Mouse (Mus musculus) midbrain, embryonic 14.5 days (tissue): ENCODE results near the gene Tmem60. TPM values are rescaled to one million over a fixed set of nuclear protein-coding genes. Genes with fewer than 3 reads are reported as not detected.
A peak's percentile ranks its signal among the peaks of the same experiment; 100 is the strongest.

Experiments
- ATAC-seq: fragments of 200-750 bp; cut with Nextera tagmentation; 2 replicates; pipeline ENCODE4 v1.8.0; 2017; ENCODE audit warnings: moderate number of reproducible peaks, moderate library complexity; ENCODE audit not compliant: low FRiP score, low TSS enrichment
- DNase-seq: peaks from one replicate; pipeline ENCODE4 v3.0.0-alpha.2; 2015
- H3K27ac ChIP-seq: fragments of 300-500 bp; sonication (generic); replicated peaks from 2 replicates; pipeline ENCODE4 v1.5.1; 2014; ENCODE audit warnings: mild to moderate bottlenecking, low read depth, low read length, moderate library complexity
- H3K27me3 ChIP-seq: fragments of 300-500 bp; sonication (generic); 2 replicates; pipeline ENCODE4 v1.6.1; 2014; ENCODE audit warnings: low read length, control low read depth, mixed read lengths; ENCODE audit not compliant: control insufficient read depth, insufficient read depth
- H3K36me3 ChIP-seq: fragments of 300-500 bp; sonication (generic); 2 replicates; pipeline ENCODE4 v1.6.1; 2014; ENCODE audit warnings: low read length, control low read depth; ENCODE audit not compliant: control insufficient read depth, insufficient read depth
- H3K4me1 ChIP-seq: fragments of 300-500 bp; sonication (generic); 2 replicates; pipeline ENCODE4 v1.6.1; 2014; ENCODE audit warnings: mild to moderate bottlenecking, antibody characterized with exemption, low read length, control low read depth; ENCODE audit not compliant: control insufficient read depth, insufficient read depth
- H3K4me2 ChIP-seq: fragments of 300-500 bp; sonication (generic); 2 replicates; pipeline ENCODE4 v1.6.1; 2014; ENCODE audit warnings: mild to moderate bottlenecking, low read length, moderate library complexity
- H3K4me3 ChIP-seq: fragments of 300-500 bp; sonication (generic); replicated peaks from 2 replicates; pipeline ENCODE4 v1.5.1; 2014; ENCODE audit warnings: low read depth, low read length
- H3K9ac ChIP-seq: fragments of 300-500 bp; sonication (generic); replicated peaks from 2 replicates; pipeline ENCODE4 v1.6.1; 2014; ENCODE audit warnings: mild to moderate bottlenecking, low read length, moderate library complexity
- H3K9me3 ChIP-seq: fragments of 300-500 bp; sonication (generic); 2 replicates; pipeline ENCODE4 v1.6.1; 2016; ENCODE audit warnings: low read length, control low read depth, mixed read lengths; ENCODE audit not compliant: control insufficient read depth
- WGBS: fragments of 180-500 bp; shearing (Covaris S2); extraction: QIAGEN DNeasy Blood & Tissue Kit; methylation state at CpG from one replicate; pipeline ENCODE4 v1.1.7; 2014; 5-methylcytosine and 5-hydroxymethylcytosine counted together
- polyA plus RNA-seq: library from polyadenylated mRNA; unstranded; fragments of >200 nt; fragmentation: Nextera tagmentation; extraction: Ambion mirVana; gene quantifications from 2 replicates; pipeline ENCODE4 v1.2.1, GENCODE M21; 2014

The Tmem60 gene
- 73.2 and 75.0 TPM in 2 replicates for polyA plus RNA-seq

DNA sequence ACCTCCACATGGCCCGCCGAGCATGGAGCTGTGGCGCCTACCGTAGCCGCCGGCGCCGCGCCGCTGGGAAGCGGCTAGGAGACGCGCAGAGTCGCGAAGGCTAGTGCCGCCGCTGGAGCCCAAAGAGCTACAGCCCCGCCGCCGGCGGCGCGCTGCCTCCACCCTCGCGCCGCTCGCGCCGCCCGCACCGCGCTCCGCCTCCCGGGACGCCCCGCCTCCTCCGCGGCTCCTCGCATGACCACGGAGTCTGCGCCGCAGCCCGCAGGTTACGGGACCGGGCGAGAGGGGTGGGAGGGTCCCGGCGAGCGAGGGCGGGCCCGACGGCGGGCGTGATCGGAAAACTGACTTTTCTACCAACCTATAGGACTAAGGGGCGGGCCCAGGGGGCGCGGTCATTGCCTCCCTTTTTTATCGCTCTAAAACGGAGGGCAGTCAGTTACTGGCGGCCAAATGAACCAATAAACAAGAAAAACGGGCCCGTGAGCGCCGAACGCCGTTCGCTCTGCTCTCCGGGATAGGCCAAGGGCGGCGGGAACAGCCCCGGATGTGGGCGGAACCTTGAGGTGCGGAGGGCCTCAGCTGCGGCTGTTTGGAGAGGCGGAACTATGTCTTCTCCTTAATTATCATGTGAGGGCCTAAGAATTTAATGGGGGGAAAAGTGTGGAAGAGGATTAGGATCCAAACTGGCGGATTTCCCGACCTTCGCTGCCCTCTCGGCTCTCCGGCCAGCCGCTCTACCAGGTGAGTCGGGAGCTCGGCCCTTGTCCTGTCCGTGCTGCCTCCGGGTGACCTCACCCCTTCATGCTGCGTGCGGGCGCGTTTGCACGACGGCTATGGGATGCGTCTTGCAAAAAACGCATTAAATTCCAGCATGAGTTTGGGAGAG lies at the start of gene Tmem60, which contains the start of gene Phtf2:
Gene Tmem60, plus strand, starts transcription at position 277 of the 886 bp plus-strand sequence.
Gene Phtf2, minus strand, starts transcription at position 210 of the 886 bp plus-strand sequence.
- peak; percentile 98 for ATAC-seq
- DNase-seq: peak; percentile 99
- H3K27ac ChIP-seq: peak within 1 kb of the TSS; percentile 95
- peak within 1 kb of the TSS; percentile 82 for H3K9ac ChIP-seq
- H3K27me3 ChIP-seq: no peaks in the 10 kb centered on the region
- H3K36me3 ChIP-seq: no peaks in the 10 kb centered on the region; the same call in 1 of the 2 replicates
- under 1% methylated on average over 94 of the region's 94 CpGs for WGBS
- H3K9me3 ChIP-seq: no peaks in the 10 kb centered on the region
- peaks cover 19% of the 10 kb centered on the region for H3K4me1 ChIP-seq
- peak within 1 kb of the TSS; percentile 76 for H3K4me3 ChIP-seq
- peak within 1 kb of the TSS; percentile 62 for H3K4me2 ChIP-seq

DNA sequence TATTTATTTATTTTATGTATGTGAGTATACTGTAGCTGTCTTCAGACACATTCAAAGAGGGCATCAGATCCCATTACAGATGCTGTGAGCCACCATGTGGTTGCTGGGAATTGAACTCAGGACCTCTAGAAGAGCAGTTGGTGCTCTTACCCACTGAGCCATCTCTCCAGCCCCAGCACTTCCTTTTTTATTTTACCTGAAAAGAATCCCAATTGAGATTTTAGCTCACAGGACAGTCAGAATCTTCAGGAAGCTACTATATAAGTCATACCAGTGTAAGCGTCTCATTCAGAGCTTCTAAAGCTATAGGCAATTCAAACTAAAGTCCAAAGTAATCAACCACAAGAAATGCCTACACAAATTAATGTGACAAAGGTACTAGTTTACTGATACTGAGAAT lies 47.6 kb upstream of the Tmem60 start:
- H3K4me2 ChIP-seq: no peak overlapping the region
- no peaks in the 10 kb centered on the region for H3K4me1 ChIP-seq
- H3K27ac ChIP-seq: no peak overlapping the region
- H3K9me3 ChIP-seq: no peaks in the 10 kb centered on the region
- H3K9ac ChIP-seq: no peak overlapping the region
- H3K36me3 ChIP-seq: no peaks in the 10 kb centered on the region
- no peak for DNase-seq
- no peaks in the 10 kb centered on the region for H3K27me3 ChIP-seq
- no peak for ATAC-seq
- WGBS: 97% methylated on average over 1 of the region's 1 CpGs
- H3K4me3 ChIP-seq: no peak overlapping the region

DNA sequence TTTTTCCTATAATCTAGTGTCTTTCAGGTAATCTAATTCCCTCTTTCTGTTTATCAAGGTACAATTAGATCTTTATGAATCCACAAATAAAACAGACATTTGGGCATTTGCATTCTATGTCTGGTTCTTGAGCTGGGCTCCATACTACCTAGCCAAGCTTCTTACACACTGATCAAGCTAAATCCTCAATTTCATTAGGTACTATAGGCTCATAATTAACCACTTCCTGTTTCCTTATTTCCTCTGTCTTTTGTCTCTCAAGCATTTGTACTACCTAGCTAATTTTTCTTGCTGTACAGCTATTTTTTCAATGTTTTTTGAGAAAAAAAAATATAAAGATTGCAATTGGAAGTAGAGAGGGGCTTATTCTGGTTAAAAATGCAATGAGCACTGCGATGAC lies 44.9 kb upstream of the Tmem60 start:
- WGBS: 98% methylated on average over 1 of the region's 1 CpGs
- no peaks in the 10 kb centered on the region for H3K9me3 ChIP-seq
- ATAC-seq: no peak

DNA sequence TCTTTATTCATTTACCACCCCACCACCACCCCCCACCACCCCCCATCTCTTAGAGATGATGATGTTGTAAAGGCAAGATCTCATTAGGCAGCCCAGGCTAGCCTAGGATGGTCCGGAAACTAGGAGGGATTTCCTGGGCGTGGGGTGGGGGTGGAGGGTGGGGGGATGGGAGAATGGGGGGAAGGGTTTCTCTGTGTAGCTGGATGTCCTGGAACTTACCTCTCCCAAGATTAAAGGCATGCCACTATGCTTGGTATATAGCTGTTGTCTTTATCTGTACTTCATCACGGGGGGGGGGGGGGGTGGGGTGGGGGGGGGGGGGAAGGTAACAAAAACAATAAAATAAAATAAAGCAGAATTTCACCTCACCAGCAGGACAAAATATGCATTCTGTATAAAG lies 38.6 kb upstream of the Tmem60 start:
- no peak overlapping the region for H3K9ac ChIP-seq
- DNase-seq (no peak), ATAC-seq (no peak)
- H3K9me3 ChIP-seq: no peaks in the 10 kb centered on the region
- H3K36me3 ChIP-seq: no peaks in the 10 kb centered on the region
- no peak overlapping the region for H3K4me2 ChIP-seq
- no peaks in the 10 kb centered on the region for H3K4me1 ChIP-seq
- 72% methylated on average over 2 of the region's 3 CpGs for WGBS
- H3K4me3 ChIP-seq: no peak overlapping the region
- no peak overlapping the region for H3K27ac ChIP-seq
- no peaks in the 10 kb centered on the region for H3K27me3 ChIP-seq

More for the DNA sequence above, 44.9 kb upstream of the Tmem60 start:
- H3K4me3 ChIP-seq: no peak overlapping the region
- DNase-seq: no peak
- H3K9ac ChIP-seq: no peak overlapping the region
- no peak overlapping the region for H3K27ac ChIP-seq
- H3K36me3 ChIP-seq: no peaks in the 10 kb centered on the region
- no peaks in the 10 kb centered on the region for H3K4me1 ChIP-seq
- H3K27me3 ChIP-seq: no peaks in the 10 kb centered on the region
- H3K4me2 ChIP-seq: no peak overlapping the region

DNA sequence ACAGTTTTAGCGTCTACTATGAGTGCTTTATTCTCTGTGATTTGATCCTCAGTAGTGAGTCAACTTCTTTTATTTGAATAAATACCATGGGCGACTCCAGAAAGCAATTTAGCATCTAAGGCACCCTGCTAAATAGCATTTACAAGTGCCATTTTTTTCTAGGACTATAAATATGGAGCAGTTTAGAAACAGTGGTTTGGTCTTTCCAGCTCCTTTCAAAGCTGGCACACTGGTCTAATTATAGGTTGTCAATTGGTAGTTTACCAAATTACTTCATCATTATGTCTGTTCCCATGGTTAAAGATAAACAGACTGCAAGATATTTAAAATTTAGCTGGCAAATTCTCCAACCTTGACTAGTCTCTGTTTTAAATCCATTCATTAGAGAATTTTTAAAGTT lies 38.2 kb upstream of the Tmem60 start:
- H3K27me3 ChIP-seq: no peaks in the 10 kb centered on the region
- no peaks in the 10 kb centered on the region for H3K9me3 ChIP-seq
- H3K4me2 ChIP-seq: no peak overlapping the region
- no peaks in the 10 kb centered on the region for H3K4me1 ChIP-seq
- H3K36me3 ChIP-seq: no peaks in the 10 kb centered on the region
- H3K9ac ChIP-seq: no peak overlapping the region
- ATAC-seq (no peak), DNase-seq (no peak)
- WGBS: 81% methylated on average over 2 of the region's 2 CpGs
- H3K4me3 ChIP-seq: no peak overlapping the region
- no peak overlapping the region for H3K27ac ChIP-seq

DNA sequence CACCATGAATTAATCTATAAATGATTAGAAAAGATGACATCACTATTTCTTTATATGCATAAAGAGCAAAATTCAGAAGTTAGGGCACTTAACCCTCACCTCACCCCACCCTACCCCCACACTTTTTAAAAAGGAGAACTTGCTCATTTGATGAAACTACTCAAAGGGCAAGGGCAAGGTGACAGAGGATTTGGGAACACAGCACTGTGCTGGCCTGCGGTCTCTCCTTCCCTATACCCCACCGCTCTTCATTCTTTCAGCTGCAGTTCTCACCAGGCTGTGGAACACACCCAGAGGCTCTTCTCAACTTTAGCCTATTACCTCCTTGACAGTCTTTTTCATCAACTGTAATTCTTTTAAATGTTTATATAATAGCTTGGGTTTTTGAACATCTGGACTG lies 35.0 kb upstream of the Tmem60 start:
- no peaks in the 10 kb centered on the region for H3K9me3 ChIP-seq
- no peak for ATAC-seq
- WGBS: 100% methylated on average over 2 of the region's 2 CpGs

DNA sequence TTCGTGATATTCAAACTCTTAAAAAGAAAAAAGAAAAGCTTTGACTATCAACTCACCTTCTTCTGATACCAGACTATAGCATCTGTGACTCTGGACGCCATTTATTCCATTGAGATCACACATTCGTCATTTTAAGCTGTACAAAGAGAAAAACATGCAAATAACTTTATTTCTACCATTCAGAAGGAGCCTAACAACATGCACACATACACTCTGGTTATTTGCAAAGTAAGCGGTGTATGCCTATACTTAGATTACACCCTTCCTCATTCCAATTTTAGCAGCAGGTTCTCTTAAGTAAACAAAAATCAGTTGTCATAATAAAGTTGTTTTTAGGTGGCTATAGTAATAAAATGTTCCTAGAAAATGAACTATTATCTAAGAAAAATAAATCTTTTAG lies 26.9 kb upstream of the Tmem60 start:
- no peak overlapping the region for H3K27ac ChIP-seq
- ATAC-seq (no peak), DNase-seq (no peak)
- H3K27me3 ChIP-seq: no peaks in the 10 kb centered on the region
- WGBS: 94% methylated on average over 4 of the region's 4 CpGs
- no peak overlapping the region for H3K4me2 ChIP-seq
- H3K9me3 ChIP-seq: no peaks in the 10 kb centered on the region
- no peaks in the 10 kb centered on the region for H3K4me1 ChIP-seq
- no peaks in the 10 kb centered on the region for H3K36me3 ChIP-seq
- H3K4me3 ChIP-seq: no peak overlapping the region
- H3K9ac ChIP-seq: no peak overlapping the region

More for the DNA sequence above, 35.0 kb upstream of the Tmem60 start:
- DNase-seq: no peak
- Histone ChIP-seq H3K9ac (no peak overlapping the region), H3K36me3 (no peaks in the 10 kb centered on the region), H3K27ac (no peak overlapping the region), H3K27me3 (no peaks in the 10 kb centered on the region), H3K4me1 (no peaks in the 10 kb centered on the region), H3K4me2 (no peak overlapping the region), H3K4me3 (no peak overlapping the region)

DNA sequence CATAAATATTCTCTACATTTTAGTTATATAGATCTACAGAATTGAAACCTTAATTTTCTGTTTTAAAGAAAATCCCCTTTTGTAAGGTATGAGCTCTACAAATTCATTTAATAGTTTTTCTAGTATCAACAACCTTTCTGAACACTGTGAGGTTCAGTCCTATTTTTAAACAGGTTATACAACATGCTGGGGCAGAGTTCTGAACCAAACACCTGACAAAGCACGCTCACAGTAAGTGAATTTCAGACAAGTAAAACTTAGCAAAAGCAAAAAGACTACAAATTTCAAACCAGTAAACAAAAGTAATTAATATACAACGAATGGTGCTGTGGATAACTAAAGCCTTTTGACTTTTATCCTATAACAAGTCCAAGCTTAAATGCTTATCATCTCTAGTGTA lies 23.6 kb upstream of the Tmem60 start:
- Histone ChIP-seq H3K27ac (no peak overlapping the region), H3K36me3 (no peaks in the 10 kb centered on the region), H3K4me1 (no peaks in the 10 kb centered on the region), H3K9ac (no peak overlapping the region), H3K4me2 (no peak overlapping the region), H3K9me3 (no peaks in the 10 kb centered on the region), H3K27me3 (no peaks in the 10 kb centered on the region), H3K4me3 (no peak overlapping the region)
- WGBS: 95% methylated on average over 2 of the region's 2 CpGs
- DNase-seq: no peak
- ATAC-seq: no peak

DNA sequence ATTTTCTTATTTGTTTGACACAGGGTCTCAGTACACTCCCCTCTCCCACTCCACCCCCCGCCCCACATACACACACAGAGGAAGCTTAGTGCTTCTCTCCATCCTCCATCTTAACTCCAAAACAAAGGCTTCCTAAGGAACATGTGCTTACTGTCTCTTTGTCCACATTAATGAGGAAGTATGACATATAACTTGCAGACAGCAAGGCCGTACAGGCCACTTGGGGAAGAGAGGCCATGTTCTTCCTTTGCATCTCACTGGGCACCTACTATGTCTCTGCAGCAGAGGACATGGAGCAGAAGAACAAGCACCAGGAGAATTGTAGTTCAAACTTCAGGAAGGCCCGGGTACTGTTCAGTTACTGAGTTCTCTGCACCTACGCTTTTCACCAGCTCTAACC lies 21.4 kb upstream of the Tmem60 start:
- WGBS: 95% methylated on average over 4 of the region's 4 CpGs
- ATAC-seq: no peak
- no peak overlapping the region for H3K9ac ChIP-seq
- H3K27ac ChIP-seq: no peak overlapping the region
- no peaks in the 10 kb centered on the region for H3K36me3 ChIP-seq
- no peaks in the 10 kb centered on the region for H3K9me3 ChIP-seq
- H3K4me2 ChIP-seq: no peak overlapping the region
- no peaks in the 10 kb centered on the region for H3K27me3 ChIP-seq
- no peak for DNase-seq
- no peak overlapping the region for H3K4me3 ChIP-seq
- no peaks in the 10 kb centered on the region for H3K4me1 ChIP-seq
